In genomic region chr1:176814591-176815062, GRCm38 (mm10) we compare ENCODE assay signal across 8 mouse cellular contexts. TPM values are rescaled to one million over a fixed set of nuclear protein-coding genes. Genes with fewer than 3 reads are reported as not detected.
DNase-seq lines count a peak whose midpoint lies in the region; ATAC-seq and TF ChIP-seq lines count a peak whose summit lies in the region.

Sdccag8 (plus strand) TSS chr1:176814660.

- H3K27me3 ChIP-seq in heart, embryonic 11.5 days (ENCODE audit: control insufficient read depth, insufficient read depth, low read length): no peaks in the 10 kb centered on the region
- H3K27me3 ChIP-seq in kidney, embryonic 16.5 days (ENCODE audit: insufficient read depth, low read length): no peaks in the 10 kb centered on the region
- H3K27me3 ChIP-seq in liver, adult 2 months (ENCODE audit: control insufficient read depth, insufficient read depth, low read length): no peaks in the 10 kb centered on the region
- no peaks in the 10 kb centered on the region for H3K27me3 ChIP-seq in myocyte (ENCODE audit: control insufficient read depth, insufficient read depth, insufficient read length)
- H3K27me3 ChIP-seq in splenic B cell, adult 2 months (ENCODE audit: control insufficient read depth, insufficient read depth, low read length, poor library complexity, severe bottlenecking): no peaks in the 10 kb centered on the region

- TF ChIP-seq POLR2A in liver, adult 2 months (IDR thresholded peaks at IDR 0.05; ENCODE audit: extremely low read depth, insufficient read depth, low read length): peak; percentile 68; the same call in 1 of the 2 replicates
- peak; percentile 68 for TF ChIP-seq POLR2A in myocyte (IDR thresholded peaks at IDR 0.05; ENCODE audit: insufficient read length, low read depth)

- H3K4me3 ChIP-seq in heart, embryonic 11.5 days (ENCODE audit: low read depth, low read length): peak within 1 kb of the TSS; percentile 84
- H3K4me3 ChIP-seq in kidney, embryonic 16.5 days (ENCODE audit: low read length): peak within 1 kb of the TSS; percentile 90
- H3K4me3 ChIP-seq in liver, adult 2 months (ENCODE audit: insufficient read depth, low read depth, low read length): peak within 1 kb of the TSS; percentile 85
- peak within 1 kb of the TSS; percentile 79 for H3K4me3 ChIP-seq in myocyte

- no peak for TF ChIP-seq CTCF in liver, adult 2 months (IDR thresholded peaks at IDR 0.05; ENCODE audit: low read depth, low read length)

- peak within 1 kb of the TSS; percentile 73 for H3K4me2 ChIP-seq in heart, embryonic 11.5 days
- H3K4me2 ChIP-seq in kidney, embryonic 16.5 days (replicated peaks; ENCODE audit: low read depth, low read length): peak within 1 kb of the TSS; percentile 58
- peak within 1 kb of the TSS; percentile 88 for H3K4me2 ChIP-seq in myocyte (ENCODE audit: low read depth)

- WGBS in heart, embryonic 11.5 days (ENCODE audit: insufficient replicate concordance): under 1% methylated on average over 25 of the region's 25 CpGs
- 0% methylated on average over 25 of the region's 25 CpGs for WGBS in kidney, embryonic 16.5 days
- under 1% methylated on average over 25 of the region's 25 CpGs for WGBS in liver, adult 2 months

- peaks cover 3% of the 10 kb centered on the region; the same call in 1 of the 2 replicates for H3K79me2 ChIP-seq in liver, adult 2 months (ENCODE audit: control insufficient read depth, insufficient read depth, low read length)
- H3K79me2 ChIP-seq in myocyte (ENCODE audit: control insufficient read depth, insufficient read depth): peaks cover 64% of the 10 kb centered on the region

- ATAC-seq in erythroblast, adult 5-6 weeks (replicated peaks; ENCODE audit: low FRiP score, poor library complexity, severe bottlenecking): peak; percentile 92
- peak; percentile 94 for ATAC-seq in heart, embryonic 11.5 days (replicated peaks; ENCODE audit: insufficient number of reproducible peaks, low FRiP score, low TSS enrichment)
- ATAC-seq in kidney, embryonic 16.5 days (ENCODE audit: low FRiP score, low TSS enrichment): peak; percentile 98

- H3K9ac ChIP-seq in heart, embryonic 11.5 days (ENCODE audit: low read depth, low read length): peak within 1 kb of the TSS; percentile 95
- peak within 1 kb of the TSS; percentile 92 for H3K9ac ChIP-seq in kidney, embryonic 16.5 days (replicated peaks; ENCODE audit: low read length)
- peak within 1 kb of the TSS; percentile 78 for H3K9ac ChIP-seq in liver, adult 2 months (ENCODE audit: low read depth, low read length)

- H3K9me3 ChIP-seq in heart, embryonic 11.5 days (replicated peaks; ENCODE audit: control insufficient read depth, low read length): no peaks in the 10 kb centered on the region
- no peaks in the 10 kb centered on the region for H3K9me3 ChIP-seq in kidney, embryonic 16.5 days (ENCODE audit: low read length)

- peak; percentile 87 to 89 for DNase-seq in B cell, adult 2 months
- DNase-seq in brain, adult 2 months (ENCODE audit: low read depth, low spot score): peak; percentile 99
- peak; percentile 95 for DNase-seq in liver, adult 2 months (ENCODE audit: extremely low read depth, low read depth, low spot score)
- DNase-seq in splenic B cell, adult 2 months (ENCODE audit: low read depth, low spot score): peak; percentile 95

- H3K36me3 ChIP-seq in heart, embryonic 11.5 days (ENCODE audit: control insufficient read depth, insufficient read depth, low read length): no peaks in the 10 kb centered on the region
- no peaks in the 10 kb centered on the region for H3K36me3 ChIP-seq in kidney, embryonic 16.5 days (ENCODE audit: insufficient read depth, low read length)
- H3K36me3 ChIP-seq in liver, adult 2 months (ENCODE audit: control insufficient read depth, insufficient read depth, low read length): no peaks in the 10 kb centered on the region
- H3K36me3 ChIP-seq in myocyte (ENCODE audit: control insufficient read depth, insufficient read depth): no peaks in the 10 kb centered on the region
- no peaks in the 10 kb centered on the region for H3K36me3 ChIP-seq in splenic B cell, adult 2 months (ENCODE audit: control insufficient read depth, insufficient read depth, low read length, poor library complexity, severe bottlenecking)

- peak within 1 kb of the TSS; percentile 98 for H3K27ac ChIP-seq in heart, embryonic 11.5 days (ENCODE audit: low read depth, low read length)
- peak within 1 kb of the TSS; percentile 93 for H3K27ac ChIP-seq in kidney, embryonic 16.5 days (ENCODE audit: low read length)
- peak within 1 kb of the TSS; percentile 80 for H3K27ac ChIP-seq in liver, adult 2 months (replicated peaks; ENCODE audit: insufficient read depth, low read depth, low read length)

- peak within 1 kb of the TSS; percentile 85 for H3ac ChIP-seq in myocyte (ENCODE audit: control insufficient read depth, insufficient read length)

- H3K4me1 ChIP-seq in heart, embryonic 11.5 days (ENCODE audit: control insufficient read depth, insufficient read depth, low read length): peaks cover 6% of the 10 kb centered on the region
- peaks cover 11% of the 10 kb centered on the region for H3K4me1 ChIP-seq in kidney, embryonic 16.5 days (ENCODE audit: insufficient read depth, low read length)
- H3K4me1 ChIP-seq in liver, adult 2 months (ENCODE audit: control insufficient read depth, insufficient read depth, low read length): peaks cover 16% of the 10 kb centered on the region

TF ChIP-seq in myocyte, 11 proteins besides CTCF, POLR2A, EP300 and RAD21:
- TF ChIP-seq POLR2AphosphoS2 (IDR thresholded peaks at IDR 0.05; ENCODE audit: insufficient read length, low read depth) (peak; percentile 82), MYOD1 (IDR thresholded peaks at IDR 0.05; ENCODE audit: control insufficient read depth in 1 of 3, insufficient read length in 2 of 3, low read depth in 2 of 3) (no peak)
TF ChIP-seq in myocyte: peak in this region for 1.

RNA-seq across cellular contexts. Expression of gene Sdccag8, which starts in this region (rescaled TPM):
- total RNA-seq in erythroblast, adult 5-6 weeks (2015; ENCODE audit: low replicate concordance): 3.1 and 5.0 TPM in 2 replicates
- total RNA-seq in erythroblast, adult 5-6 weeks (2017; ENCODE audit: low replicate concordance): 6.8 and 9.8 TPM in 2 replicates
- polyA plus RNA-seq in heart, embryonic 11.5 days (2014; fragmentation: Nextera tagmentation; extraction: Ambion mirVana): 9.8 and 12.0 TPM in 2 replicates
- 20.1 and 20.9 TPM in 2 replicates for polyA plus RNA-seq in kidney, embryonic 16.5 days (2015; fragmentation: Nextera tagmentation; extraction: Ambion mirVana)
- total RNA-seq in liver, adult 2 months (2014; rRNA removed): 8.6 and 9.5 TPM in 2 replicates
- 1.8 and 2.3 TPM in 2 replicates for polyA plus RNA-seq in liver, adult 2 months (2012; rRNA removed)
- 8.4 TPM for polyA plus RNA-seq in myocyte (2012; fragmentation: generic; extraction: Trizol)

Comparison
In these comparisons a context has a peak if more than half of its experiments do, and no peak if none do; other contexts are left out.
1. Peak in every context shown above with its lines: DNase-seq, ATAC-seq, H3K4me3 ChIP-seq and H3K27ac ChIP-seq.